Mouse (Mus musculus): ENCODE data around the gene Ndufa8. TPM values are rescaled to one million over a fixed set of nuclear protein-coding genes. Genes with fewer than 3 reads are reported as not detected.

Ndufa8 gene
- polyA plus RNA-seq, 1 experiment from 2014 or later = 259 TPM

GRCm38 (mm10) chr2:36000390-36000789 lies 48.8 kb downstream of the Ndufa8 start:
- Histone ChIP-seq H3K4me2 (ENCODE audit: low read depth, low read length) (no peak overlapping the region), H3K4me3 (replicated peaks; ENCODE audit: low read length) (no peak overlapping the region), H3K27me3 (ENCODE audit: control insufficient read depth, insufficient read depth, low read length) (no peaks in the 10 kb centered on the region; the same call in 1 of the 2 replicates), H3K9ac (ENCODE audit: low read length) (no peak overlapping the region), H3K9me3 (replicated peaks; ENCODE audit: control insufficient read depth, low read length) (no peaks in the 10 kb centered on the region), H3K36me3 (ENCODE audit: control insufficient read depth, insufficient read depth, low read length) (no peaks in the 10 kb centered on the region), H3K4me1 (ENCODE audit: control insufficient read depth, insufficient read depth, low read length) (no peaks in the 10 kb centered on the region), H3K27ac (ENCODE audit: low read length) (no peak overlapping the region)
- 31% methylated on average over 1 of the region's 1 CpGs for WGBS
- no peak for ATAC-seq (ENCODE audit: insufficient read depth, low FRiP score)

GRCm38 (mm10) chr2:35999212-35999611 lies 50.0 kb downstream of the Ndufa8 start:
- Histone ChIP-seq H3K4me1 (ENCODE audit: control insufficient read depth, insufficient read depth, low read length) (no peaks in the 10 kb centered on the region), H3K9me3 (replicated peaks; ENCODE audit: control insufficient read depth, low read length) (no peaks in the 10 kb centered on the region), H3K9ac (ENCODE audit: low read length) (no peak overlapping the region), H3K27me3 (ENCODE audit: control insufficient read depth, insufficient read depth, low read length) (no peaks in the 10 kb centered on the region; the same call in 1 of the 2 replicates), H3K36me3 (ENCODE audit: control insufficient read depth, insufficient read depth, low read length) (no peaks in the 10 kb centered on the region), H3K4me3 (replicated peaks; ENCODE audit: low read length) (no peak overlapping the region), H3K27ac (ENCODE audit: low read length) (no peak overlapping the region), H3K4me2 (ENCODE audit: low read depth, low read length) (no peak overlapping the region)
- no peak for ATAC-seq (ENCODE audit: insufficient read depth, low FRiP score)

GRCm38 (mm10) chr2:35998416-35998815 lies 50.8 kb downstream of the Ndufa8 start:
- no peak for ATAC-seq (ENCODE audit: insufficient read depth, low FRiP score)
- H3K9me3 ChIP-seq (replicated peaks; ENCODE audit: control insufficient read depth, low read length) = no peaks in the 10 kb centered on the region
- WGBS = 72% methylated on average over 5 of the region's 5 CpGs
- H3K36me3 ChIP-seq (ENCODE audit: control insufficient read depth, insufficient read depth, low read length) = no peaks in the 10 kb centered on the region
- H3K9ac ChIP-seq (ENCODE audit: low read length) = no peak overlapping the region
- no peak overlapping the region for H3K4me2 ChIP-seq (ENCODE audit: low read depth, low read length)
- no peaks in the 10 kb centered on the region for H3K4me1 ChIP-seq (ENCODE audit: control insufficient read depth, insufficient read depth, low read length)
- no peak overlapping the region for H3K4me3 ChIP-seq (replicated peaks; ENCODE audit: low read length)
- no peaks in the 10 kb centered on the region; the same call in 1 of the 2 replicates for H3K27me3 ChIP-seq (ENCODE audit: control insufficient read depth, insufficient read depth, low read length)
- no peak overlapping the region for H3K27ac ChIP-seq (ENCODE audit: low read length)

- WGBS = 75% methylated on average over 2 of the region's 2 CpGs
- no peak for ATAC-seq (ENCODE audit: insufficient read depth, low FRiP score)
Measured at GRCm38 (mm10) chr2:35996753-35997152, 52.5 kb downstream of the Ndufa8 start.

DNA sequence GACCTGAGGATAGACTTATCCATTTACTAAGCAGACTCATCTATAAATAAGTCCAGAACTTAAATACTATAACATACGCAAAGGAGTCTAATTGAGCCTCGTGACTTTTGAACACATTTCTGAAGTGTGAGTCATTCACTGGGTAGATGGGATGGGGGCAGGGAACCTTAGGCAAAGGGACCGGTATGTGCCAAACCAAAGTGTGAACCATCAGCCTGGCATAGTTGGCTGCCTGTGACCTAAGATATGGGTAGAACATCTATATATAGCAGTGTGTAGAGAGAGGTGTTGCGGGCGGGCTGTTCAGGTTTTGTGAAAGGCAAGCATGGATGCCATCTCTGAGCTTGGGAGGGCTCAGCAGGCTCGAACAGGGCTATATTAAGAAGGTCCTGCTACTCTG lies 54.9 kb downstream of the Ndufa8 start:
- H3K9me3 ChIP-seq (replicated peaks; ENCODE audit: control insufficient read depth, low read length) = no peaks in the 10 kb centered on the region
- no peak overlapping the region for H3K9ac ChIP-seq (ENCODE audit: low read length)
- H3K4me3 ChIP-seq (replicated peaks; ENCODE audit: low read length) = no peak overlapping the region
- no peaks in the 10 kb centered on the region for H3K27me3 ChIP-seq (ENCODE audit: control insufficient read depth, insufficient read depth, low read length)
- no peak for ATAC-seq (ENCODE audit: insufficient read depth, low FRiP score)
- H3K4me2 ChIP-seq (ENCODE audit: low read depth, low read length) = no peak overlapping the region
- H3K27ac ChIP-seq (ENCODE audit: low read length) = no peak overlapping the region
- no peaks in the 10 kb centered on the region for H3K4me1 ChIP-seq (ENCODE audit: control insufficient read depth, insufficient read depth, low read length)
- H3K36me3 ChIP-seq (ENCODE audit: control insufficient read depth, insufficient read depth, low read length) = no peaks in the 10 kb centered on the region
- WGBS = 70% methylated on average over 6 of the region's 6 CpGs

More at GRCm38 (mm10) chr2:35996753-35997152, 52.5 kb downstream of the Ndufa8 start:
- Histone ChIP-seq H3K4me1 (ENCODE audit: control insufficient read depth, insufficient read depth, low read length) (no peaks in the 10 kb centered on the region), H3K4me2 (ENCODE audit: low read depth, low read length) (no peak overlapping the region), H3K27me3 (ENCODE audit: control insufficient read depth, insufficient read depth, low read length) (no peaks in the 10 kb centered on the region), H3K4me3 (replicated peaks; ENCODE audit: low read length) (no peak overlapping the region), H3K9ac (ENCODE audit: low read length) (no peak overlapping the region), H3K27ac (ENCODE audit: low read length) (no peak overlapping the region), H3K9me3 (replicated peaks; ENCODE audit: control insufficient read depth, low read length) (no peaks in the 10 kb centered on the region), H3K36me3 (ENCODE audit: control insufficient read depth, insufficient read depth, low read length) (no peaks in the 10 kb centered on the region)

GRCm38 (mm10) chr2:35993481-35993880 lies 55.7 kb downstream of the Ndufa8 start:
- H3K9me3 ChIP-seq (replicated peaks; ENCODE audit: control insufficient read depth, low read length) = no peaks in the 10 kb centered on the region
- H3K4me2 ChIP-seq (ENCODE audit: low read depth, low read length) = no peak overlapping the region
- no peak overlapping the region for H3K9ac ChIP-seq (ENCODE audit: low read length)
- no peaks in the 10 kb centered on the region for H3K4me1 ChIP-seq (ENCODE audit: control insufficient read depth, insufficient read depth, low read length)
- no peak for ATAC-seq (ENCODE audit: insufficient read depth, low FRiP score)
- no peaks in the 10 kb centered on the region for H3K36me3 ChIP-seq (ENCODE audit: control insufficient read depth, insufficient read depth, low read length)
- 69% methylated on average over 2 of the region's 2 CpGs for WGBS
- H3K4me3 ChIP-seq (replicated peaks; ENCODE audit: low read length) = no peak overlapping the region
- H3K27ac ChIP-seq (ENCODE audit: low read length) = no peak overlapping the region
- no peaks in the 10 kb centered on the region for H3K27me3 ChIP-seq (ENCODE audit: control insufficient read depth, insufficient read depth, low read length)

- Histone ChIP-seq H3K9me3 (replicated peaks; ENCODE audit: control insufficient read depth, low read length) (no peaks in the 10 kb centered on the region), H3K27ac (ENCODE audit: low read length) (no peak overlapping the region), H3K9ac (ENCODE audit: low read length) (no peak overlapping the region), H3K4me2 (ENCODE audit: low read depth, low read length) (no peak overlapping the region), H3K4me3 (replicated peaks; ENCODE audit: low read length) (no peak overlapping the region), H3K36me3 (ENCODE audit: control insufficient read depth, insufficient read depth, low read length) (no peaks in the 10 kb centered on the region), H3K4me1 (ENCODE audit: control insufficient read depth, insufficient read depth, low read length) (no peaks in the 10 kb centered on the region), H3K27me3 (ENCODE audit: control insufficient read depth, insufficient read depth, low read length) (no peaks in the 10 kb centered on the region)
- no peak for ATAC-seq (ENCODE audit: insufficient read depth, low FRiP score)
- 83% methylated on average over 3 of the region's 3 CpGs for WGBS
Measured at GRCm38 (mm10) chr2:35992259-35992658, 56.9 kb downstream of the Ndufa8 start.

Other genes with a start within 250 kb of the Ndufa8 start
- 0.21 and 0.34 TPM in 2 replicates for gene Ttll11, start 69.5 kb downstream of the Ndufa8 start, polyA plus RNA-seq (2015; fragmentation: Nextera tagmentation; extraction: Ambion mirVana)
- gene Morn5, start 52 bp upstream of the Ndufa8 start, polyA plus RNA-seq (2015; fragmentation: Nextera tagmentation; extraction: Ambion mirVana) = 0.19 and 1.0 TPM in 2 replicates
- gene Lhx6, start 56.0 kb upstream of the Ndufa8 start, polyA plus RNA-seq (2015; fragmentation: Nextera tagmentation; extraction: Ambion mirVana) = 1.00 and 1.1 TPM in 2 replicates
- gene Mrrf, start 87.0 kb upstream of the Ndufa8 start, polyA plus RNA-seq (2015; fragmentation: Nextera tagmentation; extraction: Ambion mirVana) = 32.9 and 34.7 TPM in 2 replicates
- gene Rbm18, start 87.4 kb upstream of the Ndufa8 start, polyA plus RNA-seq (2015; fragmentation: Nextera tagmentation; extraction: Ambion mirVana) = 60.2 and 62.0 TPM in 2 replicates
- 35.1 and 37.5 TPM in 2 replicates for gene Ptgs1, start 181.0 kb upstream of the Ndufa8 start, polyA plus RNA-seq (2015; fragmentation: Nextera tagmentation; extraction: Ambion mirVana)